Mouse (Mus musculus) kidney, adult 2 months (tissue): ENCODE data around the gene Erbb2.

Experiments used
- CTCF ChIP-seq: fragments of 200-500 bp; conservative IDR thresholded peaks from 2 replicates; pipeline ENCODE4 v1.5.1; 2011; ENCODE audit warnings: low read depth, mild to moderate bottlenecking, control low read depth, low read length, moderate library complexity, mixed read lengths; ENCODE audit not compliant: insufficient read depth, insufficient read length
- POLR2A ChIP-seq: fragments of 200-500 bp; IDR thresholded peaks from one replicate; pipeline ENCODE4 v1.6.1; 2011; ENCODE audit warnings: low read depth, low read length, control low read depth

DNA sequence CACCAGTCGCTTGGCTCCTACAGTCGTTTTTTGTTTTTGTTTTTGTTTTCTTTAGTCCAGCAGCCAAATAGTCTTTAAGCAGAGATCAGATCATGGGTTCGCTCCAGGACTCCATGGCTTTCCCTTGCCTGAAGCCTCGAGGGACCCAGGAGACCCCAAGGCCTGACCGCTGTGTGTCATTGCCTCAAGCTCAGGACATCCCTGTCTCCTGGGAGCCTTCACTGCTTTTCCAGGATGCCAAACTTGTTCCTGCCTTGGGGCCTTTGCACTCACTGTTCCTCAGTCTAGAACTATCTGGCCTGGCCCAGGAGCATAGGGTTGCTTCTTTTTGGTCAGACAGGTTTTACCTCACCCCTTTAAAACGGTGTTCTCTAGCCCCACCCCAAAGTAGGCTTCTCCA lies 5.6 kb upstream of the Erbb2 start:
- TF ChIP-seq POLR2A (no peak), CTCF (no peak)
